Comparison of ENCODE assay signal across 10 mouse cellular contexts in the genomic region with DNA sequence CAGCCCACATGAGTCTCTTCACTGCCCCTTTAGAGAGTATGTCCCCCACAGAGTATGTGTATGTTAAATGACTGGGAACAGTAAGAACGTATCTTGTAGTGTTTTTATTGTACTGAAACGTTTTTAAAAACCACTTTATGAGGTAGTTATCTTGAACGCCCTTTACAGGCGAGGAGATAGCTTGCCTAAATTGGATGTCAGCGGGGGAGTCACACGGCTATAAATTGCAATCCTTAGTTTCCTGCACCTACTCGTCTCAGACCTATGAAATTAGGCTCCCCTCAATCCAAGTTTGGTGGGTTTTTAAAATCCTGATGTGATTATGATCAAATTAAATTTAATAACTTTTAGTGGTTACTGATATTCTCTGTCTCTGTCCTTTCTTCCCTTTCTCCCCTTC. TPM values are rescaled to one million over a fixed set of nuclear protein-coding genes. Genes with fewer than 3 reads are reported as not detected.
DNase-seq lines count a peak whose midpoint lies in the region; ATAC-seq and TF ChIP-seq lines count a peak whose summit lies in the region.
"Had no signal": no experiment of that assay in that cellular context is flagged by ENCODE, and none has a peak within 500 bp of the region (broad histone marks: within the 10 kb centered on the region; RNA-seq: fewer than 3 reads in every experiment).

No protein-coding gene starts in this region.

- peaks cover 11% of the 10 kb centered on the region for H3K4me1 ChIP-seq in forebrain, embryonic 13.5 days
- peaks cover 19% of the 10 kb centered on the region for H3K4me1 ChIP-seq in forebrain, embryonic 10.5 days
- peaks cover 12% of the 10 kb centered on the region for H3K4me1 ChIP-seq in kidney, postnatal 0 days (replicated peaks; ENCODE audit: insufficient read depth, low read length)
- H3K4me1 ChIP-seq in intestine, embryonic 14.5 days (replicated peaks; ENCODE audit: control insufficient read depth, insufficient read depth, low read length): peaks cover 10% of the 10 kb centered on the region; the same call in 1 of the 2 replicates
- no peaks in the 10 kb centered on the region; the same call in 1 of the 2 replicates for H3K4me1 ChIP-seq in midbrain, postnatal 0 days (ENCODE audit: insufficient read depth, low read length)

- WGBS in forebrain, embryonic 13.5 days: 82% methylated on average over 7 of the region's 7 CpGs
- 88% methylated on average over 7 of the region's 7 CpGs for WGBS in forebrain, embryonic 10.5 days
- 45% methylated on average over 7 of the region's 7 CpGs for WGBS in kidney, postnatal 0 days
- WGBS in intestine, embryonic 14.5 days: 65% methylated on average over 7 of the region's 7 CpGs
- WGBS in midbrain, postnatal 0 days: 80% methylated on average over 7 of the region's 7 CpGs

- DNase-seq in forebrain, embryonic 10.5 days (ENCODE audit: extremely low spot score, low spot score): no peak
- DNase-seq in kidney, postnatal 0 days (ENCODE audit: low spot score): no peak
- no peak for DNase-seq in kidney, adult 18-20 months
- DNase-seq in intestine, embryonic 14.5 days (ENCODE audit: low spot score): no peak
- no peak for DNase-seq in midbrain, postnatal 0 days (ENCODE audit: low spot score)
- DNase-seq in adrenal gland, postnatal 4 days (ENCODE audit: low spot score in 2 of 2): no peak
- no peak for DNase-seq in ovary, postnatal 36 days (ENCODE audit: low spot score)
- DNase-seq: cerebellum, adult 8-10 months; thymus, adult 18-20 months had no signal

- H3K36me3 ChIP-seq in forebrain, embryonic 13.5 days (ENCODE audit: poor library complexity, severe bottlenecking): no peaks in the 10 kb centered on the region
- no peaks in the 10 kb centered on the region for H3K36me3 ChIP-seq in forebrain, embryonic 10.5 days (replicated peaks)
- H3K36me3 ChIP-seq in kidney, postnatal 0 days (ENCODE audit: insufficient read depth, low read length): no peaks in the 10 kb centered on the region
- no peaks in the 10 kb centered on the region for H3K36me3 ChIP-seq in intestine, embryonic 14.5 days (ENCODE audit: control insufficient read depth, insufficient read depth, low read length)
- H3K36me3 ChIP-seq in midbrain, postnatal 0 days (ENCODE audit: insufficient read depth, low read length): no peaks in the 10 kb centered on the region

- H3K4me2 ChIP-seq in forebrain, embryonic 13.5 days: peak overlapping the region; percentile 93; the same call in 1 of the 2 replicates
- H3K4me2 ChIP-seq in kidney, postnatal 0 days (ENCODE audit: low read length): peak overlapping the region; percentile 80
- H3K4me2 ChIP-seq in intestine, embryonic 14.5 days (ENCODE audit: low read length): peak overlapping the region; percentile 96
- H3K4me2 ChIP-seq in midbrain, postnatal 0 days (ENCODE audit: low read depth, low read length, poor library complexity, severe bottlenecking): peak overlapping the region; percentile 81

- no peak overlapping the region for H3K27ac ChIP-seq in forebrain, embryonic 13.5 days
- H3K27ac ChIP-seq in forebrain, embryonic 10.5 days: no peak overlapping the region
- no peak overlapping the region for H3K27ac ChIP-seq in kidney, postnatal 0 days
- no peak overlapping the region for H3K27ac ChIP-seq in intestine, embryonic 14.5 days (ENCODE audit: low read depth)
- peak overlapping the region; percentile 83; the same call in 1 of the 2 replicates for H3K27ac ChIP-seq in midbrain, postnatal 0 days (ENCODE audit: low read depth, low read length)

- TF ChIP-seq CTCF in kidney, postnatal 0 days (IDR thresholded peaks at IDR 0.05; ENCODE audit: low read depth): no peak
- no peak for TF ChIP-seq CTCF in midbrain, postnatal 0 days (IDR thresholded peaks at IDR 0.05)

- peak overlapping the region; percentile 86 for H3K9ac ChIP-seq in forebrain, embryonic 13.5 days
- H3K9ac ChIP-seq in kidney, postnatal 0 days (ENCODE audit: low read depth, low read length): 0 out of 2 replicates have a peak overlapping the region, but pooled peaks have one; percentile 78
- H3K9ac ChIP-seq in intestine, embryonic 14.5 days (ENCODE audit: low read length): no peak overlapping the region
- H3K9ac ChIP-seq in midbrain, postnatal 0 days (replicated peaks; ENCODE audit: low read length, poor library complexity, severe bottlenecking): no peak overlapping the region

- no peaks in the 10 kb centered on the region for H3K27me3 ChIP-seq in forebrain, embryonic 13.5 days
- peaks cover 39% of the 10 kb centered on the region for H3K27me3 ChIP-seq in forebrain, embryonic 10.5 days (ENCODE audit: poor library complexity, severe bottlenecking)
- no peaks in the 10 kb centered on the region for H3K27me3 ChIP-seq in kidney, postnatal 0 days (ENCODE audit: insufficient read depth, low read length)
- H3K27me3 ChIP-seq in intestine, embryonic 14.5 days (replicated peaks; ENCODE audit: control insufficient read depth, insufficient read depth, low read length): no peaks in the 10 kb centered on the region
- no peaks in the 10 kb centered on the region for H3K27me3 ChIP-seq in midbrain, postnatal 0 days (ENCODE audit: insufficient read depth, low read length)

- ATAC-seq in forebrain, embryonic 13.5 days: no peak
- ATAC-seq in kidney, postnatal 0 days (replicated peaks; ENCODE audit: low FRiP score, low read depth): no peak
- no peak for ATAC-seq in intestine, embryonic 14.5 days (replicated peaks; ENCODE audit: low FRiP score, low TSS enrichment, low read depth)
- no peak for ATAC-seq in midbrain, postnatal 0 days (ENCODE audit: low FRiP score)

- H3K9me3 ChIP-seq in forebrain, embryonic 13.5 days (replicated peaks): no peaks in the 10 kb centered on the region
- no peaks in the 10 kb centered on the region for H3K9me3 ChIP-seq in forebrain, embryonic 10.5 days
- H3K9me3 ChIP-seq in kidney, postnatal 0 days (replicated peaks; ENCODE audit: low read length): no peaks in the 10 kb centered on the region
- H3K9me3 ChIP-seq in intestine, embryonic 14.5 days (ENCODE audit: control insufficient read depth, low read length): no peaks in the 10 kb centered on the region
- H3K9me3 ChIP-seq in midbrain, postnatal 0 days (ENCODE audit: low read length): no peaks in the 10 kb centered on the region

- H3K4me3 ChIP-seq in forebrain, embryonic 13.5 days: no peak overlapping the region
- no peak overlapping the region for H3K4me3 ChIP-seq in forebrain, embryonic 10.5 days
- H3K4me3 ChIP-seq in kidney, postnatal 0 days (replicated peaks; ENCODE audit: low read depth, low read length): peak overlapping the region; percentile 50; the same call in 1 of the 2 replicates
- peak overlapping the region; percentile 68; the same call in 1 of the 2 replicates for H3K4me3 ChIP-seq in intestine, embryonic 14.5 days (ENCODE audit: low read depth, low read length)
- H3K4me3 ChIP-seq in midbrain, postnatal 0 days (ENCODE audit: low read depth, low read length): peak overlapping the region; percentile 56

RNA-seq across cellular contexts. Expression of a gene that starts 1.4 kb away (rescaled TPM):
- polyA plus RNA-seq in forebrain, embryonic 13.5 days (2015; fragmentation: Nextera tagmentation; extraction: Ambion mirVana): 4.6 and 6.1 TPM in 2 replicates
- polyA plus RNA-seq in forebrain, embryonic 10.5 days (2016; fragmentation: Nextera tagmentation; extraction: Ambion mirVana): 4.1 and 4.3 TPM in 2 replicates
- 11.4 and 11.9 TPM in 2 replicates for polyA plus RNA-seq in kidney, postnatal 0 days (2015; fragmentation: Nextera tagmentation; extraction: Ambion mirVana)
- 14.2 and 14.3 TPM in 2 replicates for polyA plus RNA-seq in intestine, embryonic 14.5 days (2014; fragmentation: Nextera tagmentation; extraction: Ambion mirVana)
- 13.2 and 15.2 TPM in 2 replicates for total RNA-seq in midbrain, postnatal 0 days (2014; rRNA removed)
- polyA plus RNA-seq in midbrain, postnatal 0 days (2015; fragmentation: Nextera tagmentation; extraction: Ambion mirVana): 13.0 and 13.1 TPM in 2 replicates
- 10 to 100 TPM; 39.7 to 41.9 TPM for total RNA-seq in adrenal gland, postnatal 4 days (2021)

Comparison
In these comparisons a context has a peak if more than half of its experiments do, and no peak if none do; other contexts are left out.
1. H3K4me3 ChIP-seq: peak in kidney, postnatal 0 days (single experiment), intestine, embryonic 14.5 days (single experiment) and midbrain, postnatal 0 days (single experiment); none in forebrain, embryonic 13.5 days (single experiment) and forebrain, embryonic 10.5 days (single experiment).
2. H3K9ac ChIP-seq: peak in forebrain, embryonic 13.5 days (single experiment) and kidney, postnatal 0 days (single experiment); none in intestine, embryonic 14.5 days (single experiment) and midbrain, postnatal 0 days (single experiment).
3. Peak in every context shown above with its lines, with median percentiles within 50 percentile points of each other: H3K4me2 ChIP-seq.